Mouse (Mus musculus): ENCODE measurements around the gene Ak5. TPM values are rescaled to one million over a fixed set of nuclear protein-coding genes. Genes with fewer than 3 reads are reported as not detected.

Ak5 gene
- polyA plus RNA-seq, 1 experiment from 2014 or later: 2.6 TPM

GRCm38 (mm10) chr3:152529058-152529972 is 138.8 kb downstream of the Ak5 start:
- Histone ChIP-seq H3K27me3 (no peaks in the 10 kb centered on the region), H3K9me3 (no peaks in the 10 kb centered on the region), H3K36me3 (no peaks in the 10 kb centered on the region), H3K4me1 (no peaks in the 10 kb centered on the region), H3K9ac (no peak overlapping the region), H3K4me3 (no peak overlapping the region), H3K27ac (no peak overlapping the region), H3K4me2 (no peak overlapping the region)
- WGBS: 44% methylated on average over 11 of the region's 11 CpGs
- no peak for ATAC-seq (ENCODE audit: borderline replicate concordance, extremely low read depth, low FRiP score, low TSS enrichment)

GRCm38 (mm10) chr3:152526721-152527120 is 141.4 kb downstream of the Ak5 start:
- Histone ChIP-seq H3K4me3 (no peak overlapping the region), H3K9ac (no peak overlapping the region), H3K27ac (no peak overlapping the region), H3K4me1 (no peaks in the 10 kb centered on the region), H3K4me2 (no peak overlapping the region), H3K36me3 (no peaks in the 10 kb centered on the region), H3K27me3 (no peaks in the 10 kb centered on the region), H3K9me3 (no peaks in the 10 kb centered on the region)
- ATAC-seq (ENCODE audit: borderline replicate concordance, extremely low read depth, low FRiP score, low TSS enrichment): peak; percentile 46; the same call in 1 of the 2 replicates
- 58% methylated on average over 8 of the region's 8 CpGs for WGBS

- no peak for ATAC-seq (ENCODE audit: borderline replicate concordance, extremely low read depth, low FRiP score, low TSS enrichment)
- H3K27me3 ChIP-seq: no peaks in the 10 kb centered on the region
Observed at GRCm38 (mm10) chr3:152523315-152523638, 144.9 kb downstream of the Ak5 start.

GRCm38 (mm10) chr3:152522634-152523314 is 145.4 kb downstream of the Ak5 start:
- ATAC-seq (ENCODE audit: borderline replicate concordance, extremely low read depth, low FRiP score, low TSS enrichment): no peak
- WGBS: 41% methylated on average over 6 of the region's 6 CpGs
- H3K9me3 ChIP-seq: no peaks in the 10 kb centered on the region
- H3K27me3 ChIP-seq: no peaks in the 10 kb centered on the region
- H3K36me3 ChIP-seq: no peaks in the 10 kb centered on the region
- no peak overlapping the region for H3K4me2 ChIP-seq
- no peak overlapping the region for H3K4me3 ChIP-seq
- no peaks in the 10 kb centered on the region for H3K4me1 ChIP-seq
- H3K9ac ChIP-seq: no peak overlapping the region
- no peak overlapping the region for H3K27ac ChIP-seq

More at GRCm38 (mm10) chr3:152523315-152523638, 144.9 kb downstream of the Ak5 start:
- H3K4me3 ChIP-seq: no peak overlapping the region
- no peaks in the 10 kb centered on the region for H3K9me3 ChIP-seq
- no peak overlapping the region for H3K9ac ChIP-seq
- no peaks in the 10 kb centered on the region for H3K36me3 ChIP-seq
- no peak overlapping the region for H3K27ac ChIP-seq
- H3K4me2 ChIP-seq: no peak overlapping the region
- WGBS: 40% methylated on average over 4 of the region's 4 CpGs
- no peaks in the 10 kb centered on the region for H3K4me1 ChIP-seq

GRCm38 (mm10) chr3:152521054-152521453 is 147.1 kb downstream of the Ak5 start:
- no peaks in the 10 kb centered on the region for H3K4me1 ChIP-seq
- 85% methylated on average over 7 of the region's 7 CpGs for WGBS
- H3K27me3 ChIP-seq: no peaks in the 10 kb centered on the region
- no peak for ATAC-seq (ENCODE audit: borderline replicate concordance, extremely low read depth, low FRiP score, low TSS enrichment)
- no peak overlapping the region for H3K4me2 ChIP-seq
- H3K4me3 ChIP-seq: no peak overlapping the region
- no peak overlapping the region for H3K27ac ChIP-seq
- H3K9me3 ChIP-seq: no peaks in the 10 kb centered on the region
- H3K36me3 ChIP-seq: no peaks in the 10 kb centered on the region
- H3K9ac ChIP-seq: no peak overlapping the region

GRCm38 (mm10) chr3:152520074-152520473 is 148.1 kb downstream of the Ak5 start:
- H3K36me3 ChIP-seq: no peaks in the 10 kb centered on the region
- H3K27me3 ChIP-seq: no peaks in the 10 kb centered on the region
- no peak overlapping the region for H3K9ac ChIP-seq
- WGBS: 71% methylated on average over 3 of the region's 3 CpGs
- H3K4me3 ChIP-seq: no peak overlapping the region
- no peak overlapping the region for H3K4me2 ChIP-seq
- H3K4me1 ChIP-seq: no peaks in the 10 kb centered on the region
- H3K9me3 ChIP-seq: no peaks in the 10 kb centered on the region
- ATAC-seq (ENCODE audit: borderline replicate concordance, extremely low read depth, low FRiP score, low TSS enrichment): no peak
- H3K27ac ChIP-seq: no peak overlapping the region

- no peaks in the 10 kb centered on the region for H3K27me3 ChIP-seq
- 57% methylated on average over 10 of the region's 10 CpGs for whole genome bisulfite sequencing
- no peaks in the 10 kb centered on the region for H3K36me3 ChIP-seq
- H3K9ac ChIP-seq: no peak overlapping the region
- no peak overlapping the region for H3K4me3 ChIP-seq
- no peak overlapping the region for H3K27ac ChIP-seq
- no peaks in the 10 kb centered on the region for H3K9me3 ChIP-seq
- no peak overlapping the region for H3K4me2 ChIP-seq
- no peaks in the 10 kb centered on the region for H3K4me1 ChIP-seq
- no peak for ATAC-seq (ENCODE audit: borderline replicate concordance, extremely low read depth, low FRiP score, low TSS enrichment)
Observed at GRCm38 (mm10) chr3:152519556-152519955, 148.6 kb downstream of the Ak5 start.

- H3K9me3 ChIP-seq: no peaks in the 10 kb centered on the region
- ATAC-seq (ENCODE audit: borderline replicate concordance, extremely low read depth, low FRiP score, low TSS enrichment): no peak
- no peak overlapping the region for H3K4me2 ChIP-seq
- H3K4me3 ChIP-seq: no peak overlapping the region
- no peak overlapping the region for H3K9ac ChIP-seq
- H3K27me3 ChIP-seq: no peaks in the 10 kb centered on the region
- H3K36me3 ChIP-seq: no peaks in the 10 kb centered on the region
- WGBS: 41% methylated on average over 3 of the region's 3 CpGs
- H3K27ac ChIP-seq: no peak overlapping the region
- H3K4me1 ChIP-seq: no peaks in the 10 kb centered on the region
Observed at GRCm38 (mm10) chr3:152516569-152516968, 151.6 kb downstream of the Ak5 start.

GRCm38 (mm10) chr3:152515959-152516358 is 152.2 kb downstream of the Ak5 start:
- Histone ChIP-seq H3K27me3 (no peaks in the 10 kb centered on the region), H3K36me3 (no peaks in the 10 kb centered on the region), H3K4me1 (no peaks in the 10 kb centered on the region), H3K9ac (no peak overlapping the region), H3K27ac (no peak overlapping the region), H3K4me2 (no peak overlapping the region), H3K9me3 (no peaks in the 10 kb centered on the region), H3K4me3 (no peak overlapping the region)
- WGBS: 67% methylated on average over 6 of the region's 6 CpGs
- ATAC-seq (ENCODE audit: borderline replicate concordance, extremely low read depth, low FRiP score, low TSS enrichment): no peak

GRCm38 (mm10) chr3:152512517-152512916 is 155.6 kb downstream of the Ak5 start:
- no peak for ATAC-seq (ENCODE audit: borderline replicate concordance, extremely low read depth, low FRiP score, low TSS enrichment)
- Histone ChIP-seq H3K27ac (no peak overlapping the region), H3K36me3 (no peaks in the 10 kb centered on the region), H3K27me3 (no peaks in the 10 kb centered on the region), H3K4me1 (no peaks in the 10 kb centered on the region), H3K4me2 (no peak overlapping the region), H3K9ac (no peak overlapping the region), H3K4me3 (no peak overlapping the region), H3K9me3 (no peaks in the 10 kb centered on the region)
- WGBS: 33% methylated on average over 2 of the region's 2 CpGs

- no peak overlapping the region for H3K4me3 ChIP-seq
- no peaks in the 10 kb centered on the region for H3K36me3 ChIP-seq
- WGBS: 67% methylated on average over 7 of the region's 7 CpGs
- no peak overlapping the region for H3K27ac ChIP-seq
- H3K4me1 ChIP-seq: no peaks in the 10 kb centered on the region
- no peaks in the 10 kb centered on the region for H3K9me3 ChIP-seq
- no peaks in the 10 kb centered on the region for H3K27me3 ChIP-seq
- no peak overlapping the region for H3K9ac ChIP-seq
- H3K4me2 ChIP-seq: no peak overlapping the region
- ATAC-seq (ENCODE audit: borderline replicate concordance, extremely low read depth, low FRiP score, low TSS enrichment): no peak
Observed at GRCm38 (mm10) chr3:152509268-152509667, 158.9 kb downstream of the Ak5 start.

- Histone ChIP-seq H3K4me2 (no peak overlapping the region), H3K27ac (no peak overlapping the region), H3K27me3 (no peaks in the 10 kb centered on the region), H3K9ac (no peak overlapping the region), H3K9me3 (no peaks in the 10 kb centered on the region), H3K4me1 (no peaks in the 10 kb centered on the region), H3K36me3 (no peaks in the 10 kb centered on the region), H3K4me3 (no peak overlapping the region)
- 71% methylated on average over 12 of the region's 12 CpGs for WGBS
- no peak for ATAC-seq (ENCODE audit: borderline replicate concordance, extremely low read depth, low FRiP score, low TSS enrichment)
Observed at GRCm38 (mm10) chr3:152508419-152508993, 159.7 kb downstream of the Ak5 start.
